Mouse (Mus musculus): Measurements from ENCODE around the gene Fli1. TPM values are rescaled to one million over a fixed set of nuclear protein-coding genes. Genes with fewer than 3 reads are reported as not detected.

Fli1 gene
- total and polyA plus RNA-seq, 2 experiments from 2014 or later: 6.8 to 7.0 TPM

DNA sequence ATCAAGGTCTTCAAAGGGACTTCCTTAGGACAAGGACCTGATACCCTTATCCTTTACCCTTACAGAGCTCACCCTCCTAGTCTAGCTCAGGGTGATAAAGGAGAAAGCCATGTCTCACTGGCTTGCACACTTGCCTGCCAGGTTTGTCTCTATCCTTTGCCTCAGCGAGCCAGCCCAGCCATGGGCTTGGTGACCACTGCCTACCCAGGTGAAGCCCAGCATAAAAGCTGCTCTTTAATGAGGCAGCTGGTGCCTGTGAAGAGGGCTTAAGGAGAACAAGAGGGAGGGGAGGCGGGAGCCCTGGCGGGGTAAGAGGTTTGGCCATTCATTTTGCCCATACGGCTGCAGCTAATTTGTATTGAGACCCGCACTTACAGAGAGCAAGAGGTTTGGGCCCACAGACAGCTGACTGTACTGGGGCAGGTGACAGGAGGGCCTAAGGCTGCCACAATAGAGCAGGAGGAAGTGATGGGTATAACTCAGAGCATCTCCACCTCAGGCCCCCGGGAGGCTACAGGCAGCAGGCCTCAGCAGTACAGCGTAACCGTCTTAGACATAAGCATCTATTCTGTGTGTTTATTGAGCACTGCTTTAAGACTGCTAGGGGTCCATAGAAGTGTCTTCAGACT, 73.4 kb downstream of the Fli1 start:
- no peaks in the 10 kb centered on the region for H3K36me3 ChIP-seq (ENCODE audit: insufficient read depth)
- 31% methylated on average over 8 of the region's 8 CpGs for WGBS
- no peaks in the 10 kb centered on the region for H3K27me3 ChIP-seq (ENCODE audit: insufficient read depth, low read length)
- no peak for TF ChIP-seq CTCF (IDR thresholded peaks at IDR 0.05; ENCODE audit: low read depth)
- H3K4me3 ChIP-seq (ENCODE audit: low read depth, low read length): no peak overlapping the region
- no peak overlapping the region for H3K4me2 ChIP-seq (ENCODE audit: low read depth)
- H3K9me3 ChIP-seq (ENCODE audit: low read length): no peaks in the 10 kb centered on the region
- H3K9ac ChIP-seq: no peak overlapping the region
- DNase-seq: no peak
- no peak for ATAC-seq
- H3K4me1 ChIP-seq (ENCODE audit: insufficient read depth): no peaks in the 10 kb centered on the region
- H3K27ac ChIP-seq (ENCODE audit: low read depth, low read length): no peak overlapping the region

DNA sequence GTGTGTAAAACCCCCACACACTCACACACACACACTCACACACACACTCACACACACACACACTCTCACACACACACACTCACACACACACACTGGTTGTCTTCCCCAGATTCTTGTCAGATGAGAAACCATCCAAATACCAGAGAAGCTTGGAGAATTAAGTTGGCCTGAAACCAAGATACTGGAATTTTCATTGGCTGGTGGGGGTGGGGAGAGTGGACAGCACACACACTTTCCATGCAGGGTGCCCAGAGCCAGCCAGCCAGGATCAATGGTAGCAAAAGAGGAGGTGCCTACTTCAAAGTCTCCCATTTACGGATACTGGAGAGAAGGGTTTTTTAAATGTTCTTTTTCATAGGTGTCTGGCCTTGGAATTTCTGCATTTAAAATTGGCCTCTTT, 74.3 kb downstream of the Fli1 start:
- no peaks in the 10 kb centered on the region for H3K27me3 ChIP-seq (ENCODE audit: insufficient read depth, low read length)
- no peak overlapping the region for H3K27ac ChIP-seq (ENCODE audit: low read depth, low read length)
- DNase-seq (no peak), ATAC-seq (no peak)
- WGBS: 62% methylated on average over 1 of the region's 1 CpGs
- H3K9me3 ChIP-seq (ENCODE audit: low read length): no peaks in the 10 kb centered on the region
- H3K4me3 ChIP-seq (ENCODE audit: low read depth, low read length): no peak overlapping the region
- H3K9ac ChIP-seq: no peak overlapping the region
- no peaks in the 10 kb centered on the region for H3K4me1 ChIP-seq (ENCODE audit: insufficient read depth)
- H3K4me2 ChIP-seq (ENCODE audit: low read depth): no peak overlapping the region
- TF ChIP-seq CTCF (IDR thresholded peaks at IDR 0.05; ENCODE audit: low read depth): no peak
- H3K36me3 ChIP-seq (ENCODE audit: insufficient read depth): no peaks in the 10 kb centered on the region

GRCm38 (mm10) chr9:32467443-32467842, 75.2 kb downstream of the Fli1 start:
- H3K27ac ChIP-seq (ENCODE audit: low read depth, low read length): no peak overlapping the region
- ATAC-seq (peak; percentile 32; the same call in 1 of the 2 replicates), DNase-seq (no peak)
- no peak overlapping the region for H3K4me3 ChIP-seq (ENCODE audit: low read depth, low read length)
- H3K9ac ChIP-seq: no peak overlapping the region
- H3K36me3 ChIP-seq (ENCODE audit: insufficient read depth): no peaks in the 10 kb centered on the region
- no peak for TF ChIP-seq CTCF (IDR thresholded peaks at IDR 0.05; ENCODE audit: low read depth)
- H3K9me3 ChIP-seq (ENCODE audit: low read length): no peaks in the 10 kb centered on the region
- no peaks in the 10 kb centered on the region for H3K27me3 ChIP-seq (ENCODE audit: insufficient read depth, low read length)
- H3K4me1 ChIP-seq (ENCODE audit: insufficient read depth): no peaks in the 10 kb centered on the region
- no peak overlapping the region for H3K4me2 ChIP-seq (ENCODE audit: low read depth)
- 69% methylated on average over 8 of the region's 8 CpGs for WGBS

GRCm38 (mm10) chr9:32466861-32467260, 75.8 kb downstream of the Fli1 start:
- Histone ChIP-seq H3K9ac (no peak overlapping the region), H3K36me3 (ENCODE audit: insufficient read depth) (no peaks in the 10 kb centered on the region), H3K27ac (ENCODE audit: low read depth, low read length) (no peak overlapping the region), H3K4me2 (ENCODE audit: low read depth) (no peak overlapping the region), H3K27me3 (ENCODE audit: insufficient read depth, low read length) (no peaks in the 10 kb centered on the region), H3K4me1 (ENCODE audit: insufficient read depth) (no peaks in the 10 kb centered on the region), H3K9me3 (ENCODE audit: low read length) (no peaks in the 10 kb centered on the region), H3K4me3 (ENCODE audit: low read depth, low read length) (no peak overlapping the region)
- DNase-seq: no peak
- no peak for ATAC-seq
- TF ChIP-seq CTCF (IDR thresholded peaks at IDR 0.05; ENCODE audit: low read depth): no peak
- WGBS: 72% methylated on average over 8 of the region's 8 CpGs

- no peak for DNase-seq
- H3K4me2 ChIP-seq (ENCODE audit: low read depth): no peak overlapping the region
- no peak overlapping the region for H3K9ac ChIP-seq
- no peaks in the 10 kb centered on the region for H3K4me1 ChIP-seq (ENCODE audit: insufficient read depth)
- ATAC-seq: no peak
- TF ChIP-seq CTCF (IDR thresholded peaks at IDR 0.05; ENCODE audit: low read depth): no peak
- H3K36me3 ChIP-seq (ENCODE audit: insufficient read depth): no peaks in the 10 kb centered on the region
- no peaks in the 10 kb centered on the region for H3K9me3 ChIP-seq (ENCODE audit: low read length)
- no peaks in the 10 kb centered on the region for H3K27me3 ChIP-seq (ENCODE audit: insufficient read depth, low read length)
- 84% methylated on average over 3 of the region's 3 CpGs for WGBS
- H3K27ac ChIP-seq (ENCODE audit: low read depth, low read length): no peak overlapping the region
- no peak overlapping the region for H3K4me3 ChIP-seq (ENCODE audit: low read depth, low read length)
Observed at GRCm38 (mm10) chr9:32456707-32457106, 86.0 kb downstream of the Fli1 start.

DNA sequence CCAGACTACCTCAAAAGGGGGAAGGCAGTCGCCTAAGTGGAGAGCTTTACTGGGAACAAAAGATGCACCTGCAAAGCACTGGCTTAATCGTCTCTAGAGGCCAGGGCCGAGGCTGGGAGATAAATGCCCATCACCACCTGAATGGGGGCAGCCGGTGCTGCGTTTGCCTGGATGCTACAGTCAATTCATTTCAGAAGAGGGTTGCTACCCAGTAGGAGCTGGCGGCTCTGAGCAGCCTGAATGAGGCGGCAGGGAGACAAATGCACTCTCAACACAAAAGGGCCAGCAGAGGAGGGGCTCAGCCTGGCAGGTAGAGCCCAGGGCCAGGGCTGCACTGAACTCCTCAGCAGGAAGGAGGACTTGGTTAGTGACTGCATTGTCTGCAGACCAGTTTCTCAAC, 92.5 kb downstream of the Fli1 start:
- Histone ChIP-seq H3K4me3 (ENCODE audit: low read depth, low read length) (no peak overlapping the region), H3K36me3 (ENCODE audit: insufficient read depth) (no peaks in the 10 kb centered on the region), H3K4me2 (ENCODE audit: low read depth) (no peak overlapping the region), H3K27me3 (ENCODE audit: insufficient read depth, low read length) (no peaks in the 10 kb centered on the region), H3K4me1 (ENCODE audit: insufficient read depth) (no peaks in the 10 kb centered on the region), H3K27ac (ENCODE audit: low read depth, low read length) (no peak overlapping the region), H3K9ac (no peak overlapping the region), H3K9me3 (ENCODE audit: low read length) (no peaks in the 10 kb centered on the region)
- ATAC-seq: peak; percentile 29; the same call in 1 of the 2 replicates
- no peak for DNase-seq
- TF ChIP-seq CTCF (IDR thresholded peaks at IDR 0.05; ENCODE audit: low read depth): no peak
- 9% methylated on average over 7 of the region's 7 CpGs for WGBS

DNA sequence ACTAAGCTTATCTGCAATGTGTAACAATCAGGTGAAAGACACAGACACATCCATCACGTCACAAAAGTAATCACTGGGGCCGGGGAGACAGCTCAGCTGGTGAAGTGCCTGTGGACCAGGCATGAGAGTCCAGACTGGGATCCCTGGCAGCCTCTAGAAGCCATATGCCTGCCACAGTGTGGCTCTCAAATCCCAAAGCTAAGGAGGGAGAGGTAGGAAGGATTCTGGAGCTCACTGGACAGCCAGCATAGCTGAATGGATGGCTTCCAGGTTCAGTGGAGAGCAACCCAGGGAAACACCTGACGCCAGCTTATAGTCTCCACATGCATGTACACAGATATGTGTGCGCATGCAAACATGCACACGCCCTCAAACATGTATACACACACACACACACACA, 93.9 kb downstream of the Fli1 start:
- no peaks in the 10 kb centered on the region for H3K4me1 ChIP-seq (ENCODE audit: insufficient read depth)
- H3K4me2 ChIP-seq (ENCODE audit: low read depth): no peak overlapping the region
- TF ChIP-seq CTCF (IDR thresholded peaks at IDR 0.05; ENCODE audit: low read depth): no peak
- no peaks in the 10 kb centered on the region for H3K9me3 ChIP-seq (ENCODE audit: low read length)
- no peaks in the 10 kb centered on the region for H3K36me3 ChIP-seq (ENCODE audit: insufficient read depth)
- WGBS: 77% methylated on average over 5 of the region's 5 CpGs
- H3K27me3 ChIP-seq (ENCODE audit: insufficient read depth, low read length): no peaks in the 10 kb centered on the region
- H3K4me3 ChIP-seq (ENCODE audit: low read depth, low read length): no peak overlapping the region
- no peak for DNase-seq
- H3K27ac ChIP-seq (ENCODE audit: low read depth, low read length): no peak overlapping the region
- H3K9ac ChIP-seq: no peak overlapping the region
- no peak for ATAC-seq
